Mouse (Mus musculus): Measurements from ENCODE around the gene Gas2l1. TPM values are rescaled to one million over a fixed set of nuclear protein-coding genes. Genes with fewer than 3 reads are reported as not detected.

Gas2l1 gene
- 40.5 and 44.9 TPM in 2 replicates for polyA plus RNA-seq (2016; fragmentation: Nextera tagmentation; extraction: Ambion mirVana)

GRCm38 (mm10) chr11:5065056-5065821, at the start of gene Gas2l1:
Gene Gas2l1 (minus strand): TSS chr11:5065327.
- no peaks in the 10 kb centered on the region for H3K9me3 ChIP-seq
- peak within 1 kb of the TSS; percentile 62 for H3K27ac ChIP-seq
- H3K9ac ChIP-seq (replicated peaks), result peak within 1 kb of the TSS; percentile 75
- 0% methylated on average over 50 of the region's 50 CpGs for WGBS
- peaks cover 28% of the 10 kb centered on the region for H3K36me3 ChIP-seq
- H3K4me3 ChIP-seq (replicated peaks), result peak within 1 kb of the TSS; percentile 74
- peaks cover 41% of the 10 kb centered on the region for H3K4me1 ChIP-seq (replicated peaks)
- H3K4me2 ChIP-seq, result peak within 1 kb of the TSS; percentile 94
- ATAC-seq (ENCODE audit: insufficient number of reproducible peaks, insufficient read depth, low FRiP score, low TSS enrichment, low read depth), result peak; percentile 69
- peaks cover 46% of the 10 kb centered on the region for H3K27me3 ChIP-seq

GRCm38 (mm10) chr11:5113645-5114044, 48.5 kb upstream of the Gas2l1 start:
- no peak overlapping the region for H3K9ac ChIP-seq (replicated peaks)
- H3K36me3 ChIP-seq, result no peaks in the 10 kb centered on the region
- WGBS, result 81% methylated on average over 7 of the region's 7 CpGs
- H3K4me1 ChIP-seq (replicated peaks), result no peaks in the 10 kb centered on the region
- no peaks in the 10 kb centered on the region for H3K27me3 ChIP-seq
- H3K27ac ChIP-seq, result no peak overlapping the region
- no peak for ATAC-seq (ENCODE audit: insufficient number of reproducible peaks, insufficient read depth, low FRiP score, low TSS enrichment, low read depth)
- no peak overlapping the region for H3K4me3 ChIP-seq (replicated peaks)
- no peak overlapping the region for H3K4me2 ChIP-seq
- H3K9me3 ChIP-seq, result no peaks in the 10 kb centered on the region

GRCm38 (mm10) chr11:5109441-5109840, 44.3 kb upstream of the Gas2l1 start:
- Histone ChIP-seq H3K4me3 (replicated peaks) (no peak overlapping the region), H3K9me3 (no peaks in the 10 kb centered on the region), H3K4me2 (no peak overlapping the region), H3K27me3 (no peaks in the 10 kb centered on the region), H3K36me3 (peaks cover 3% of the 10 kb centered on the region), H3K9ac (replicated peaks) (no peak overlapping the region), H3K4me1 (replicated peaks) (no peaks in the 10 kb centered on the region), H3K27ac (no peak overlapping the region)
- no peak for ATAC-seq (ENCODE audit: insufficient number of reproducible peaks, insufficient read depth, low FRiP score, low TSS enrichment, low read depth)
- 62% methylated on average over 8 of the region's 8 CpGs for WGBS

- H3K4me3 ChIP-seq (replicated peaks), result no peak overlapping the region
- 96% methylated on average over 4 of the region's 4 CpGs for WGBS
- H3K36me3 ChIP-seq, result peaks cover 18% of the 10 kb centered on the region
- H3K9me3 ChIP-seq, result no peaks in the 10 kb centered on the region
- H3K4me2 ChIP-seq, result no peak overlapping the region
- H3K4me1 ChIP-seq (replicated peaks), result peaks cover 18% of the 10 kb centered on the region
- ATAC-seq (ENCODE audit: insufficient number of reproducible peaks, insufficient read depth, low FRiP score, low TSS enrichment, low read depth), result no peak
- H3K27me3 ChIP-seq, result no peaks in the 10 kb centered on the region
- no peak overlapping the region for H3K27ac ChIP-seq
- 0 out of 2 replicates have a peak overlapping the region, but pooled peaks have one; percentile 5 for H3K9ac ChIP-seq (replicated peaks)
Measured at GRCm38 (mm10) chr11:5103986-5104509, 38.9 kb upstream of the Gas2l1 start.

- Histone ChIP-seq H3K9ac (replicated peaks) (no peak overlapping the region), H3K27ac (no peak overlapping the region), H3K4me3 (replicated peaks) (no peak overlapping the region), H3K9me3 (no peaks in the 10 kb centered on the region), H3K36me3 (peaks cover 18% of the 10 kb centered on the region), H3K4me2 (no peak overlapping the region), H3K4me1 (replicated peaks) (peaks cover 21% of the 10 kb centered on the region), H3K27me3 (no peaks in the 10 kb centered on the region)
- no peak for ATAC-seq (ENCODE audit: insufficient number of reproducible peaks, insufficient read depth, low FRiP score, low TSS enrichment, low read depth)
- WGBS, result 92% methylated on average over 7 of the region's 7 CpGs
Measured at GRCm38 (mm10) chr11:5102384-5102783, 37.3 kb upstream of the Gas2l1 start.

GRCm38 (mm10) chr11:5101641-5102040, 36.5 kb upstream of the Gas2l1 start:
- 73% methylated on average over 6 of the region's 6 CpGs for WGBS

GRCm38 (mm10) chr11:5100801-5101200, 35.7 kb upstream of the Gas2l1 start:
- Histone ChIP-seq H3K9ac (replicated peaks) (0 out of 2 replicates have a peak overlapping the region, but pooled peaks have one; percentile 99), H3K27ac (peak overlapping the region; percentile 97; the same call in 1 of the 2 replicates), H3K4me2 (peak overlapping the region; percentile 67)

More at GRCm38 (mm10) chr11:5101641-5102040, 36.5 kb upstream of the Gas2l1 start:
- 0 out of 2 replicates have a peak overlapping the region, but pooled peaks have one; percentile 4 for H3K27ac ChIP-seq
- no peak overlapping the region for H3K4me3 ChIP-seq (replicated peaks)
- H3K36me3 ChIP-seq, result peaks cover 18% of the 10 kb centered on the region
- H3K9me3 ChIP-seq, result no peaks in the 10 kb centered on the region
- no peak for ATAC-seq (ENCODE audit: insufficient number of reproducible peaks, insufficient read depth, low FRiP score, low TSS enrichment, low read depth)
- no peak overlapping the region for H3K9ac ChIP-seq (replicated peaks)
- H3K4me2 ChIP-seq, result 0 out of 2 replicates have a peak overlapping the region, but pooled peaks have one; percentile 67
- peaks cover 28% of the 10 kb centered on the region for H3K4me1 ChIP-seq (replicated peaks)
- no peaks in the 10 kb centered on the region for H3K27me3 ChIP-seq

GRCm38 (mm10) chr11:5100283-5100682, 35.2 kb upstream of the Gas2l1 start:
- Histone ChIP-seq H3K4me2 (peak overlapping the region; percentile 67), H3K4me3 (replicated peaks) (peak overlapping the region; percentile 100), H3K9ac (replicated peaks) (peak overlapping the region; percentile 99), H3K36me3 (peaks cover 18% of the 10 kb centered on the region), H3K27me3 (no peaks in the 10 kb centered on the region), H3K4me1 (replicated peaks) (peaks cover 37% of the 10 kb centered on the region), H3K9me3 (no peaks in the 10 kb centered on the region), H3K27ac (peak overlapping the region; percentile 97)
- no peak for ATAC-seq (ENCODE audit: insufficient number of reproducible peaks, insufficient read depth, low FRiP score, low TSS enrichment, low read depth)
- 2% methylated on average over 7 of the region's 7 CpGs for WGBS

More at GRCm38 (mm10) chr11:5100801-5101200, 35.7 kb upstream of the Gas2l1 start:
- Histone ChIP-seq H3K9me3 (no peaks in the 10 kb centered on the region), H3K4me3 (replicated peaks) (peak overlapping the region; percentile 100), H3K4me1 (replicated peaks) (peaks cover 36% of the 10 kb centered on the region), H3K27me3 (no peaks in the 10 kb centered on the region), H3K36me3 (peaks cover 18% of the 10 kb centered on the region)
- WGBS, result 38% methylated on average over 5 of the region's 5 CpGs
- no peak for ATAC-seq (ENCODE audit: insufficient number of reproducible peaks, insufficient read depth, low FRiP score, low TSS enrichment, low read depth)

- peak overlapping the region; percentile 100 for H3K4me3 ChIP-seq (replicated peaks)
- WGBS, result under 1% methylated on average over 31 of the region's 31 CpGs
- peak; percentile 71 for ATAC-seq (ENCODE audit: insufficient number of reproducible peaks, insufficient read depth, low FRiP score, low TSS enrichment, low read depth)
- peak overlapping the region; percentile 97 for H3K27ac ChIP-seq
- peaks cover 37% of the 10 kb centered on the region for H3K4me1 ChIP-seq (replicated peaks)
- H3K36me3 ChIP-seq, result peaks cover 17% of the 10 kb centered on the region
- no peaks in the 10 kb centered on the region for H3K27me3 ChIP-seq
- H3K9me3 ChIP-seq, result no peaks in the 10 kb centered on the region
- H3K4me2 ChIP-seq, result peak overlapping the region; percentile 67
- peak overlapping the region; percentile 99 for H3K9ac ChIP-seq (replicated peaks)
Measured at GRCm38 (mm10) chr11:5099576-5100183, 34.6 kb upstream of the Gas2l1 start.

- H3K4me1 ChIP-seq (replicated peaks), result peaks cover 41% of the 10 kb centered on the region
- H3K9ac ChIP-seq (replicated peaks), result peak within 1 kb of the TSS; percentile 99
- no peaks in the 10 kb centered on the region for H3K9me3 ChIP-seq
- WGBS, result under 1% methylated on average over 92 of the region's 92 CpGs
- H3K4me3 ChIP-seq (replicated peaks), result peak within 1 kb of the TSS; percentile 100
- peaks cover 10% of the 10 kb centered on the region for H3K36me3 ChIP-seq
- peak within 1 kb of the TSS; percentile 97 for H3K27ac ChIP-seq
- no peaks in the 10 kb centered on the region for H3K27me3 ChIP-seq
- ATAC-seq (ENCODE audit: insufficient number of reproducible peaks, insufficient read depth, low FRiP score, low TSS enrichment, low read depth), result peak; percentile 85
- peak within 1 kb of the TSS; percentile 92 for H3K4me2 ChIP-seq
Measured at GRCm38 (mm10) chr11:5098736-5099542, 33.8 kb upstream of the Gas2l1 start, which contains the start of the genes Rhbdd3 and Ewsr1. Gene Rhbdd3 (plus strand): TSS chr11:5098926. Gene Ewsr1 (minus strand): TSS chr11:5099266.
